Mouse (Mus musculus): ENCODE data around the gene Arl10. TPM values are rescaled to one million over a fixed set of nuclear protein-coding genes. Genes with fewer than 3 reads are reported as not detected.

Arl10 gene
- polyA plus RNA-seq (2012; rRNA removed): 29.4 and 32.0 TPM in 2 replicates

DNA sequence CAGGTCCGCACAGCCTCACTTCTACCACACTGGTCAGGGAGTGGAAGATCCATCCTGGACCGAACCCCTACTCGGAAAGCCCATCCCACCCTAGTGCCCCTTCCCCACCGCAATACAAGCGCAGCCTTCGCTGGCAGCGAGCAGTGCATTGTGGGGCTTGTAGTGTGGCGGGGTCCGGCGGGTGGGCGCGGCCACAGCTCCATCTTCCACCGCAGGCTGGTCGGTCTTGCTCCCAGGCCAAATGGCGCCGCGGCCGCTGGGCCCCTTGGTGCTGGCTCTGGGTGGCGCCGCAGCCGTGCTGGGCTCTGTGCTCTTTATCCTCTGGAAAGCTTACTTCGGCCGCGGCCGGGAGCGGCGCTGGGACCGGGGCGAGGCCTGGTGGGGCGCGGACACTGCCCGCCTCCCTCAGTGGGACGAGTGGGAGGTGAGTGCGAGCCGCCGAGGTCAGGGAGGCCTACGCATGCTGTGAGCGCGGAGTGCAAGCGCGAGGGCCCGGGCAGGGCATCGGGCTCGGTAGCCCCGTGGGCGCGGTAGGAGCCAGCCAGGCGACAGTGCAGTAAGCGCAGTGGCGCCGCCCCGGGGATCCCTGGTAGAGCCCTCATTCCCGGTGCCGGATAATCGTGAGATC, at the start of gene Arl10:
Gene Arl10 (plus strand): TSS at position 162 of the 628 bp plus-strand sequence.
- H3K4me3 ChIP-seq (replicated peaks; ENCODE audit: insufficient read depth, low read depth, low read length): peak within 1 kb of the TSS; percentile 73
- WGBS: under 1% methylated on average over 55 of the region's 55 CpGs

DNA sequence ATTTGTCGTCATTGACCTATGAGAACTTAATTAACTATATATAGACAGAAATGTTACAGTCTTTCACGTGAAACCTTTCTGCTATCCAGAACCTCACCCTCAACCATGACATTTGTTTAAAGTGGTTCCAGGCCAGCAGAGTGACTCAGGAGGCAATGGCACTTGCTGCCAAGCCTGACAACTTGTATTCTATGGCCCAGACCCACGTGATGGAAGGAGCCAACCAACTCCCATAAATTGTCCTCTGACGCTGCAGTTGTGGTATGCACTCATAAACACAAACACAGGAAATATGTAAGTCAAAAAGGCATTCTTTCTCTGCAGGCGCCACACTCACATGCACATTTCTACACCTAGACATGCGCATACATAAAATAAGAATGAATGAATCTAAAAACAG, 47.7 kb upstream of the Arl10 start:
- no peaks in the 10 kb centered on the region for H3K27me3 ChIP-seq (ENCODE audit: control insufficient read depth, insufficient read depth, low read length)
- H3K27ac ChIP-seq (ENCODE audit: insufficient read depth, low read length): no peak overlapping the region
- 74% methylated on average over 6 of the region's 6 CpGs for WGBS
- DNase-seq: no peak
- H3K4me3 ChIP-seq (replicated peaks; ENCODE audit: insufficient read depth, low read depth, low read length): no peak overlapping the region
- no peaks in the 10 kb centered on the region for H3K4me1 ChIP-seq (ENCODE audit: control insufficient read depth, insufficient read depth, low read length)
- TF ChIP-seq CTCF (IDR thresholded peaks at IDR 0.05; ENCODE audit: borderline replicate concordance, insufficient read depth, low read depth, low read length): no peak
- no peak for TF ChIP-seq POLR2A (IDR thresholded peaks at IDR 0.05; ENCODE audit: borderline replicate concordance, insufficient read depth, low read length)

More for the DNA sequence above, at the start of gene Arl10:
- peak; percentile 74 to 78 for DNase-seq
- peaks cover 3% of the 10 kb centered on the region for H3K4me1 ChIP-seq (ENCODE audit: control insufficient read depth, insufficient read depth, low read length)
- no peaks in the 10 kb centered on the region for H3K27me3 ChIP-seq (ENCODE audit: control insufficient read depth, insufficient read depth, low read length)
- H3K27ac ChIP-seq (ENCODE audit: insufficient read depth, low read length): no peak within 1 kb of the TSS; the same call in 1 of the 2 replicates
- TF ChIP-seq CTCF (IDR thresholded peaks at IDR 0.05; ENCODE audit: borderline replicate concordance, insufficient read depth, low read depth, low read length): no peak
- peak; percentile 46; the same call in 1 of the 2 replicates for TF ChIP-seq POLR2A (IDR thresholded peaks at IDR 0.05; ENCODE audit: borderline replicate concordance, insufficient read depth, low read length)

DNA sequence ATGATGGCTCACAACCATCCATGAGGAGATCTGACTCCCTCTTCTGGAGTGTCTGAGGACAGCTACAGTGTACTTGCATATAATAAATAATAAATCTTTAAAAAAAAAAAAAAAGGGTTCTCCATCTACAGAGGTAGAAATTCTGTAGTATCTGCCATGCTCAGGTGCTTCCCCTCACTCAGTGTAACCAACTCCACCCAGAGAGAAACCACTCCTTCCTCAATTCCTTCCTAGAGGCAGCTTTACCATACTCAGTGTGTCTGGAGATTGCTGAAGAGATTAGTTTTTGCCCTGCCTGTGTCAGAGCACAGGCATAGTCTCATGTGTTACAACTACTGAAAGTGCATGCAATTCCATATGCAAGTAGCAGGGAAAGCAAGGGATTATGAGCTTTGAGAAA, 42.7 kb upstream of the Arl10 start:
- Histone ChIP-seq H3K27ac (ENCODE audit: insufficient read depth, low read length) (no peak overlapping the region), H3K4me3 (replicated peaks; ENCODE audit: insufficient read depth, low read depth, low read length) (no peak overlapping the region), H3K27me3 (ENCODE audit: control insufficient read depth, insufficient read depth, low read length) (no peaks in the 10 kb centered on the region), H3K4me1 (ENCODE audit: control insufficient read depth, insufficient read depth, low read length) (no peaks in the 10 kb centered on the region)
- TF ChIP-seq POLR2A (IDR thresholded peaks at IDR 0.05; ENCODE audit: borderline replicate concordance, insufficient read depth, low read length) (no peak), CTCF (IDR thresholded peaks at IDR 0.05; ENCODE audit: borderline replicate concordance, insufficient read depth, low read depth, low read length) (no peak)
- DNase-seq: no peak

DNA sequence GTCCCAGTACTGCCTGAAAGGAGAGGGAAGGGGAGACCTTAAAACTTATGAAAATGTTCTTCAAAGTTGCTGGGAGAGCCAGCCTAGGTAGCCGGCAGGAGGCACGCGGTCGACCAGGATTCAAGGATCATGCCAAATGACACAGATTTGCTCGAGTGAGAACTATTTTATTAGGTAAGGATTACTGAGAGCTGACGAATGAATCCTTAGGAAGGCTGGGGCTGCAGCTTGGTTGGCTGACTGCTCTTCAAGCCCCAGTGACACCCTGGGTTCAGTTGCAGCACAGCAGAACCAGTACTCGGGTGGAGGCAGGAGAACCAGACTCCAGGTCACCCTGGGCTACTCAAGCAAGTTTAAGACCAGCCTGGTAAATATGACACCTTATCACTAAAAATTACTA, 26.8 kb upstream of the Arl10 start:
- WGBS: 54% methylated on average over 7 of the region's 7 CpGs

DNA sequence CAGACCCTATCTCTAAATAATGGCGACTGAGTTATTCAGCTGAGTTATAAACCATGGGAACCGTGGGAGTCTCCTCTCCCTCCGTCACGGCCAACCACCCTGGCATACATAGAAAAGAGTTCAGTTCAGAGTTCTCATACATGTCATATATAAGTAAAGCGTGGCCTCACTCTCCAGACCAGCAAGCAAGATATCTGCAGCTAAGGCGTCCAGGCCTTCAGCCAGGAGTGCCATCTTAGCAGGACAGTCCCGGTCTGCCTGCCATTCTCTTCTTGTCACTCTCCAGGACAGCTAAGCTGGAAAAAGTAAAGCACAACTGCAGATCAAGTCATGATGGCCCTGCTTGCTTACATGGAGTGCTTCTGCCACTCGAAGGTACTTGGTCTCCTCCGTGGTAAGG, 18.6 kb upstream of the Arl10 start:
- Histone ChIP-seq H3K4me3 (replicated peaks; ENCODE audit: insufficient read depth, low read depth, low read length) (no peak overlapping the region), H3K4me1 (ENCODE audit: control insufficient read depth, insufficient read depth, low read length) (peaks cover 28% of the 10 kb centered on the region), H3K27me3 (ENCODE audit: control insufficient read depth, insufficient read depth, low read length) (no peaks in the 10 kb centered on the region), H3K27ac (ENCODE audit: insufficient read depth, low read length) (peak overlapping the region; percentile 86)
- TF ChIP-seq POLR2A (IDR thresholded peaks at IDR 0.05; ENCODE audit: borderline replicate concordance, insufficient read depth, low read length) (no peak), CTCF (IDR thresholded peaks at IDR 0.05; ENCODE audit: borderline replicate concordance, insufficient read depth, low read depth, low read length) (no peak)
- no peak for DNase-seq
- WGBS: 51% methylated on average over 9 of the region's 9 CpGs

More for the DNA sequence above, 26.8 kb upstream of the Arl10 start:
- TF ChIP-seq CTCF (IDR thresholded peaks at IDR 0.05; ENCODE audit: borderline replicate concordance, insufficient read depth, low read depth, low read length) (no peak), POLR2A (IDR thresholded peaks at IDR 0.05; ENCODE audit: borderline replicate concordance, insufficient read depth, low read length) (no peak)
- no peak overlapping the region for H3K4me3 ChIP-seq (replicated peaks; ENCODE audit: insufficient read depth, low read depth, low read length)
- H3K27me3 ChIP-seq (ENCODE audit: control insufficient read depth, insufficient read depth, low read length): no peaks in the 10 kb centered on the region
- DNase-seq: no peak
- no peak overlapping the region for H3K27ac ChIP-seq (ENCODE audit: insufficient read depth, low read length)
- H3K4me1 ChIP-seq (ENCODE audit: control insufficient read depth, insufficient read depth, low read length): peaks cover 2% of the 10 kb centered on the region; the same call in 1 of the 2 replicates

DNA sequence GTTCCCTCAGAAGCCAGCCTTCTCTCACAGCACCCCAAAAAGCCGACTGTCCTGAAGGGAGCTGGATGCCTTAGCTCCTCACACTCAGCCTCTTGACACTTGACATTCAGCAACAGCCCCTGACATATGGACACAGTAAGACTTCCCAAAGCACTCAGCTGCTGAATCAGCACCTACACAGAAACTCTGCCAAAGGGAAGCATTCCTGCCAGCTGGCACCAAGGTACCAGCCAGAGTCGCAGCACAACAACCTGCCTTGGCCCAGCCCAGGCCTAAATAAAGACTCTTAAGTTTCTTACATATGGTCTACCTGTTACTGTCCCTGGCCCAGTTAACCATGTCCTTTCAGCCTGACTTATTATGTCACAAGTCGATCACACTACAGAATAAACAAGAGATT, 18.0 kb upstream of the Arl10 start:
- TF ChIP-seq POLR2A (IDR thresholded peaks at IDR 0.05; ENCODE audit: borderline replicate concordance, insufficient read depth, low read length) (0 out of 2 replicates have a peak, but pooled peaks have one; percentile 13), CTCF (IDR thresholded peaks at IDR 0.05; ENCODE audit: borderline replicate concordance, insufficient read depth, low read depth, low read length) (no peak)
- Histone ChIP-seq H3K4me1 (ENCODE audit: control insufficient read depth, insufficient read depth, low read length) (peaks cover 31% of the 10 kb centered on the region), H3K27ac (ENCODE audit: insufficient read depth, low read length) (peak overlapping the region; percentile 86), H3K4me3 (replicated peaks; ENCODE audit: insufficient read depth, low read depth, low read length) (no peak overlapping the region), H3K27me3 (ENCODE audit: control insufficient read depth, insufficient read depth, low read length) (no peaks in the 10 kb centered on the region)
- DNase-seq: peak; percentile 95 to 98
- 6% methylated on average over 3 of the region's 3 CpGs for WGBS

DNA sequence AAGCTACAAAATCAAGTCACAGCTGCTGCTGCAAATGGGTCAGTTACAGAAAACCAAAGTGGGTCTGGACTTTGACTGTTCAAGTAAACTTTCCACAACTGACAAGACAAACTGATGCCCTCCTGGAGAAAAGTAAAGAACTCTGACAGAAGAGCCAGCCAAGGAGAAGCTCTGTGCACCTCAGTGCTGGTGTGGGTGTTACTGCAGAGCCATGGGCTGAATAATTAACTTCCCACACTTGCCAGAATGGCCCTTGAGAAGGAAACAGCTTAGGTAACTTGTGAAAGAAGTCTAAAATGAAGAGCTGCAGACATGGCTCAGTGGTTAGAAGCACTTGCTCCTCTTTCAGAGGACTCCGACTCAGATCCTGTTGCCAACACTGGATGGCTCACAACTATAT, 17.2 kb upstream of the Arl10 start:
- peaks cover 37% of the 10 kb centered on the region for H3K4me1 ChIP-seq (ENCODE audit: control insufficient read depth, insufficient read depth, low read length)
- no peak for DNase-seq
- WGBS: 89% methylated on average over 1 of the region's 1 CpGs
- no peak for TF ChIP-seq CTCF (IDR thresholded peaks at IDR 0.05; ENCODE audit: borderline replicate concordance, insufficient read depth, low read depth, low read length)
- no peak for TF ChIP-seq POLR2A (IDR thresholded peaks at IDR 0.05; ENCODE audit: borderline replicate concordance, insufficient read depth, low read length)
- no peaks in the 10 kb centered on the region for H3K27me3 ChIP-seq (ENCODE audit: control insufficient read depth, insufficient read depth, low read length)
- H3K4me3 ChIP-seq (replicated peaks; ENCODE audit: insufficient read depth, low read depth, low read length): no peak overlapping the region
- peak overlapping the region; percentile 97 for H3K27ac ChIP-seq (ENCODE audit: insufficient read depth, low read length)

DNA sequence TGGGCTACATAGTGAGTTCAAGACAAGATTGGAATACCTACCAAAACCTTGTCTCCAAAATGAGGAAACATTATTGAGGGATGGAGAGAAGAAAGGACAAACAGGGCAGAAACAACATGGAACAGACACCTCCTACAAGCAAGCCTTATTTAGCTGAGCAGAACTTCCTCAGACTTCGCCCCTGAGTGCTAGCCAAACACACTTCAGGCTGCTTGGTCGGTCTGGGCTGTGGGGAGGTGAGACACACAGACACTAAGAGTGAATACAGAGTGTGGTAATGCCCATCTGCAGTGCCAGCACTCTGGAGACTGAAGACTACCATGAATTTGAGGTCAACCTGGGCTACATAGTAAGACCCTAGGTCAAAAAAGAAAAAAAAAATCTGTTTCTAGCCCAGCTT, 15.2 kb upstream of the Arl10 start:
- no peak overlapping the region for H3K4me3 ChIP-seq (replicated peaks; ENCODE audit: insufficient read depth, low read depth, low read length)
- no peak for DNase-seq
- TF ChIP-seq CTCF (IDR thresholded peaks at IDR 0.05; ENCODE audit: borderline replicate concordance, insufficient read depth, low read depth, low read length) (no peak), POLR2A (IDR thresholded peaks at IDR 0.05; ENCODE audit: borderline replicate concordance, insufficient read depth, low read length) (no peak)
- H3K27me3 ChIP-seq (ENCODE audit: control insufficient read depth, insufficient read depth, low read length): no peaks in the 10 kb centered on the region
- H3K4me1 ChIP-seq (ENCODE audit: control insufficient read depth, insufficient read depth, low read length): peaks cover 39% of the 10 kb centered on the region
- WGBS: 92% methylated on average over 2 of the region's 2 CpGs
- no peak overlapping the region for H3K27ac ChIP-seq (ENCODE audit: insufficient read depth, low read length)

All from cerebellum, adult 2 months (tissue).